Mouse (Mus musculus) kidney, adult 2 months (tissue): ENCODE measurements around the gene Mcrip1.

Source experiments
- CTCF ChIP-seq: fragments of 200-500 bp; conservative IDR thresholded peaks from 2 replicates; pipeline ENCODE4 v1.5.1; 2011; ENCODE audit warnings: low read depth, mild to moderate bottlenecking, control low read depth, low read length, moderate library complexity, mixed read lengths; ENCODE audit not compliant: insufficient read depth, insufficient read length
- POLR2A ChIP-seq: fragments of 200-500 bp; IDR thresholded peaks from one replicate; pipeline ENCODE4 v1.6.1; 2011; ENCODE audit warnings: low read depth, low read length, control low read depth

DNA sequence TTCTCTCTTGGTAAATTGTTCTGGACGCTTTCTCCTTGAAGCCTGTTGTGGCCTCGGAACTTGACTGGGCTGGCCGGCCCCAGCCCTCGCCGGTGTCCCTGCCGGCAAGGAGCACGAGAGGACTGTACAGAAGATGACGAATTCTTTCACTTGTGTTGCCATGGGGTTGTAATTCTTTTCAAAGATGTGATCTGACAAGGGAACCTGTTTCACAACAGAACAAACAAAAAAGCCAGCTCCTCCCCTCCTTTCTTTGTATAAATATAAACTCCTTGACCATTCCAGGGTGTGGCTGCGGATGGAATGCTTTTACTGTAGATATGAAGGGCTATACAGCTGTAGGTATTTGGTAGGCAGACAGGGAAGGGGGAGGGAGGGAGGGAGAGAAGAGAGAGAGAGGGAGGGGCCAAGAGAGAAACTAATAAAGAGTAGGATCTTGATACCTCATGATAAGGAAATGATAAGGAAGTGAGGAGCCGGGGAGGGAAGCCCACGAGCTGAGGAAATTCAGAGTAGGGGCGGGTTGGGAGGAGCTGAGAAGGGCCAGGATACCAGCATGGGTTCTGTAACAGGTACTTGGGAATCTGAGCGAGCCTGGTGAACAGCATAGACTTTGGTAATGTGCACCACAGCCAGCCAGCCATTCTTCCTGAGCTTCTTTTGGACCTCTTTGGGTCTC, 41.8 kb downstream of the Mcrip1 start:
- TF ChIP-seq CTCF (no peak), POLR2A (no peak)
